Mouse (Mus musculus): ENCODE results near the gene Nf2. TPM values are rescaled to one million over a fixed set of nuclear protein-coding genes. Genes with fewer than 3 reads are reported as not detected.
"Not testable (repeated sequence)": the region's sequence is repeated elsewhere in the genome, so short reads cannot be mapped to it uniquely, and the experiment has no call there.

Nf2 gene
- total RNA-seq, 2 experiments from 2014 or later = 6.7 to 16.4 TPM

GRCm38 (mm10) chr11:4803426-4803825 lies 45.9 kb downstream of the Nf2 start:
- no peak for ATAC-seq (replicated peaks; ENCODE audit: low FRiP score, poor library complexity, severe bottlenecking)

- ATAC-seq (replicated peaks; ENCODE audit: low FRiP score, poor library complexity, severe bottlenecking) = no peak
Measured at GRCm38 (mm10) chr11:4803008-4803407, 46.3 kb downstream of the Nf2 start.

GRCm38 (mm10) chr11:4802401-4802800 lies 46.9 kb downstream of the Nf2 start:
- ATAC-seq (replicated peaks; ENCODE audit: low FRiP score, poor library complexity, severe bottlenecking) = not testable (repeated sequence)

- ATAC-seq (replicated peaks; ENCODE audit: low FRiP score, poor library complexity, severe bottlenecking) = no peak
Measured at GRCm38 (mm10) chr11:4800654-4801053, 48.7 kb downstream of the Nf2 start.

- no peak for ATAC-seq (replicated peaks; ENCODE audit: low FRiP score, poor library complexity, severe bottlenecking)
Measured at GRCm38 (mm10) chr11:4793006-4793405, 56.3 kb downstream of the Nf2 start.

- ATAC-seq (replicated peaks; ENCODE audit: low FRiP score, poor library complexity, severe bottlenecking) = no peak
Measured at GRCm38 (mm10) chr11:4791549-4791948, 57.8 kb downstream of the Nf2 start.

GRCm38 (mm10) chr11:4789691-4790090 lies 59.6 kb downstream of the Nf2 start:
- ATAC-seq (replicated peaks; ENCODE audit: low FRiP score, poor library complexity, severe bottlenecking) = no peak

- ATAC-seq (replicated peaks; ENCODE audit: low FRiP score, poor library complexity, severe bottlenecking) = no peak
Measured at GRCm38 (mm10) chr11:4784629-4785142, 64.7 kb downstream of the Nf2 start.

GRCm38 (mm10) chr11:4783116-4783515 lies 66.2 kb downstream of the Nf2 start:
- no peak for ATAC-seq (replicated peaks; ENCODE audit: low FRiP score, poor library complexity, severe bottlenecking)

GRCm38 (mm10) chr11:4780927-4781326 lies 68.4 kb downstream of the Nf2 start:
- ATAC-seq (replicated peaks; ENCODE audit: low FRiP score, poor library complexity, severe bottlenecking) = no peak

- peak; percentile 67 for ATAC-seq (replicated peaks; ENCODE audit: low FRiP score, poor library complexity, severe bottlenecking)
Measured at GRCm38 (mm10) chr11:4772925-4773324, 76.4 kb downstream of the Nf2 start.

- no peak for ATAC-seq (replicated peaks; ENCODE audit: low FRiP score, poor library complexity, severe bottlenecking)
Measured at GRCm38 (mm10) chr11:4771756-4772155, 77.6 kb downstream of the Nf2 start.

GRCm38 (mm10) chr11:4769881-4770280 lies 79.5 kb downstream of the Nf2 start:
- no peak for ATAC-seq (replicated peaks; ENCODE audit: low FRiP score, poor library complexity, severe bottlenecking)

GRCm38 (mm10) chr11:4769293-4769692 lies 80.0 kb downstream of the Nf2 start:
- no peak for ATAC-seq (replicated peaks; ENCODE audit: low FRiP score, poor library complexity, severe bottlenecking)

GRCm38 (mm10) chr11:4768399-4768798 lies 80.9 kb downstream of the Nf2 start:
- no peak for ATAC-seq (replicated peaks; ENCODE audit: low FRiP score, poor library complexity, severe bottlenecking)

- no peak for ATAC-seq (replicated peaks; ENCODE audit: low FRiP score, poor library complexity, severe bottlenecking)
Measured at GRCm38 (mm10) chr11:4764476-4764875, 84.9 kb downstream of the Nf2 start.

GRCm38 (mm10) chr11:4763631-4764030 lies 85.7 kb downstream of the Nf2 start:
- ATAC-seq (replicated peaks; ENCODE audit: low FRiP score, poor library complexity, severe bottlenecking) = no peak

GRCm38 (mm10) chr11:4762511-4762910 lies 86.8 kb downstream of the Nf2 start:
- no peak for ATAC-seq (replicated peaks; ENCODE audit: low FRiP score, poor library complexity, severe bottlenecking)

- no peak for ATAC-seq (replicated peaks; ENCODE audit: low FRiP score, poor library complexity, severe bottlenecking)
Measured at GRCm38 (mm10) chr11:4761991-4762390, 87.3 kb downstream of the Nf2 start.

- no peak for ATAC-seq (replicated peaks; ENCODE audit: low FRiP score, poor library complexity, severe bottlenecking)
Measured at GRCm38 (mm10) chr11:4760438-4760837, 88.9 kb downstream of the Nf2 start.

- ATAC-seq (replicated peaks; ENCODE audit: low FRiP score, poor library complexity, severe bottlenecking) = no peak
Measured at GRCm38 (mm10) chr11:4757789-4758158, 91.6 kb downstream of the Nf2 start.

GRCm38 (mm10) chr11:4756984-4757788 lies 92.2 kb downstream of the Nf2 start:
- ATAC-seq (replicated peaks; ENCODE audit: low FRiP score, poor library complexity, severe bottlenecking) = no peak
